Mouse (Mus musculus): ENCODE measurements around the gene Emc7. TPM values are rescaled to one million over a fixed set of nuclear protein-coding genes. Genes with fewer than 3 reads are reported as not detected.

The Emc7 gene
- polyA plus RNA-seq, 1 experiment from 2014 or later, result 19.2 TPM

DNA sequence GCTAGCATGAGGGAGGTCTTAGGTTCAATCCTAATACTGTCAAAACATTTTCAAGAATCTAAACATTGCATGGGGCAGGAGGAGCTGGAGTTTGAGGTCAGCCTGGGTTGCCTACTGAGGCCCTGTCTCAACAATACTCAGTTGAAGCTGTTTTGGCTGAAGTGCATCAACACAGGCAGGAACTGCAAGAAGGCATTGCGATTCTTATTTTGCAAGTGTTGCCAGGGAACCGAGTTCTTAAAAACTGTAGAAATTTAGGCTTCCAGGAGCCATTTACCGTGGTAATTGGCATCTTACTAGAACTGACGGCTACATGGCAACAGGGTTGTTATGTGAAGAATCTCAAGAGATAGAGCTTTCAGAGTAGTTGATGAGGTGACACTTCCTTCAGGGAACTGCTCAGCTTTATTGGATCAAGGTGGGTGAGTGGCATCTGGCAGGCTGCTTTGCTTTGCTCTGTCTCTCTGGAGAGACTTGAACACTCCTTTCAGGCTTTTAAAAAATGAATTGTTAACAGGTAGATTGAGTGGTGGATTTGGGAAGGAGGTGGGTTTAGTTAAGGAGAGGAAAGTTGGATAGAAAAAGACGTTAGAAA lies 52.1 kb downstream of the Emc7 start:
- Histone ChIP-seq H3K9me3 (no peaks in the 10 kb centered on the region), H3K27me3 (no peaks in the 10 kb centered on the region), H3K4me3 (no peak overlapping the region), H3K4me2 (no peak overlapping the region), H3K27ac (no peak overlapping the region), H3K9ac (no peak overlapping the region), H3K4me1 (replicated peaks) (no peaks in the 10 kb centered on the region), H3K36me3 (no peaks in the 10 kb centered on the region)
- no peak for ATAC-seq (ENCODE audit: low FRiP score)
- WGBS, result 76% methylated on average over 5 of the region's 5 CpGs

DNA sequence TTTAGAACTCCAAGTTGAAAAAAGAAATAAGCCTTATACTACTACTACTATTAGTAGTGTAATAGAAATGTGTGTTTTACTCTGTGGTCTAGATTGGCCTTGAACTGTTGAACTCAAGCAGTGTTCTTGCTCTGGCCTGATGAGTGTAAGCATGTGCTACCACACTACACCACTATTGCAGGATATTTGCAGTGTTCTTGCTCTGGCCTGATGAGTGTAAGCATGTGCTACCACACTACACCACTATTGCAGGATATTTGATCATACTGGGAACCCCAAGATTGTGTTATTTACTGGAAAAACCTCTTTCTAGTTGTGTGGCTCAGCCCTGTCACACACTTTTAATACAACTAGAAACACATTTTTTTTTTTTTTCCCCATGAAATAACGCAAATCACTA lies 52.6 kb downstream of the Emc7 start:
- Histone ChIP-seq H3K27ac (no peak overlapping the region), H3K36me3 (no peaks in the 10 kb centered on the region), H3K9ac (no peak overlapping the region), H3K9me3 (no peaks in the 10 kb centered on the region), H3K27me3 (no peaks in the 10 kb centered on the region), H3K4me2 (no peak overlapping the region), H3K4me1 (replicated peaks) (no peaks in the 10 kb centered on the region), H3K4me3 (no peak overlapping the region)
- no peak for ATAC-seq (ENCODE audit: low FRiP score)
- WGBS, result 97% methylated on average over 1 of the region's 1 CpGs

GRCm38 (mm10) chr2:112510140-112510539 lies 55.3 kb downstream of the Emc7 start:
- 90% methylated on average over 4 of the region's 4 CpGs for WGBS
- no peak overlapping the region for H3K4me2 ChIP-seq
- no peaks in the 10 kb centered on the region for H3K27me3 ChIP-seq
- no peaks in the 10 kb centered on the region for H3K4me1 ChIP-seq (replicated peaks)
- ATAC-seq (ENCODE audit: low FRiP score), result no peak
- no peak overlapping the region for H3K9ac ChIP-seq
- no peak overlapping the region for H3K27ac ChIP-seq
- no peaks in the 10 kb centered on the region for H3K9me3 ChIP-seq
- no peak overlapping the region for H3K4me3 ChIP-seq
- no peaks in the 10 kb centered on the region for H3K36me3 ChIP-seq

DNA sequence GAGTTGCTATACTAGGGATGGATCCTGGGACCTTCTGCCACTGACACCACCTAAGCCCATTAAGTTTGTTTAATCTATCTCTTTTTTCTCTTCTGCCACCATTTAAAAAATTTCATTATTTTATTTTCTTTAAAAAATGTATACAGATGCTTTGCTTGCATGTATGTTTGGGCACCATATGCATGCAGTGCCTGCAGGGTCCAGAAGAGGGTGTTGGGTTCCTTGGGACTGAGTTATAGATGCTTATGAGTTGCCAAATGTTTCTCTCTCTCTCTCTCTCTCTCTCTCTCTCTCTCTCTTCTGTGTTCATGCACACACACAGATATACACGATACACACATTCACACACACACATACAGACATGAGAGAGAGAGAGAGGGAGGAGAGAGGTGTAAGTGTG lies 58.2 kb downstream of the Emc7 start:
- no peak for ATAC-seq (ENCODE audit: low FRiP score)
- no peak overlapping the region for H3K9ac ChIP-seq
- H3K27ac ChIP-seq, result no peak overlapping the region
- H3K36me3 ChIP-seq, result no peaks in the 10 kb centered on the region
- no peaks in the 10 kb centered on the region for H3K9me3 ChIP-seq
- no peaks in the 10 kb centered on the region for H3K27me3 ChIP-seq
- no peak overlapping the region for H3K4me2 ChIP-seq
- no peaks in the 10 kb centered on the region for H3K4me1 ChIP-seq (replicated peaks)
- 89% methylated on average over 1 of the region's 1 CpGs for WGBS
- H3K4me3 ChIP-seq, result no peak overlapping the region

- H3K36me3 ChIP-seq, result no peaks in the 10 kb centered on the region
- H3K4me3 ChIP-seq, result no peak overlapping the region
- H3K27ac ChIP-seq, result no peak overlapping the region
- no peaks in the 10 kb centered on the region for H3K4me1 ChIP-seq (replicated peaks)
- H3K4me2 ChIP-seq, result no peak overlapping the region
- H3K9ac ChIP-seq, result no peak overlapping the region
- H3K27me3 ChIP-seq, result no peaks in the 10 kb centered on the region
- no peaks in the 10 kb centered on the region for H3K9me3 ChIP-seq
- 95% methylated on average over 3 of the region's 3 CpGs for WGBS
- ATAC-seq (ENCODE audit: low FRiP score), result no peak
Observed at GRCm38 (mm10) chr2:112516728-112517127, 61.9 kb downstream of the Emc7 start.

GRCm38 (mm10) chr2:112517218-112517617 lies 62.4 kb downstream of the Emc7 start:
- ATAC-seq (ENCODE audit: low FRiP score), result no peak
- Histone ChIP-seq H3K9ac (no peak overlapping the region), H3K27me3 (no peaks in the 10 kb centered on the region), H3K36me3 (no peaks in the 10 kb centered on the region), H3K27ac (no peak overlapping the region), H3K4me1 (replicated peaks) (no peaks in the 10 kb centered on the region), H3K9me3 (no peaks in the 10 kb centered on the region), H3K4me2 (no peak overlapping the region), H3K4me3 (no peak overlapping the region)
- WGBS, result 94% methylated on average over 3 of the region's 3 CpGs

DNA sequence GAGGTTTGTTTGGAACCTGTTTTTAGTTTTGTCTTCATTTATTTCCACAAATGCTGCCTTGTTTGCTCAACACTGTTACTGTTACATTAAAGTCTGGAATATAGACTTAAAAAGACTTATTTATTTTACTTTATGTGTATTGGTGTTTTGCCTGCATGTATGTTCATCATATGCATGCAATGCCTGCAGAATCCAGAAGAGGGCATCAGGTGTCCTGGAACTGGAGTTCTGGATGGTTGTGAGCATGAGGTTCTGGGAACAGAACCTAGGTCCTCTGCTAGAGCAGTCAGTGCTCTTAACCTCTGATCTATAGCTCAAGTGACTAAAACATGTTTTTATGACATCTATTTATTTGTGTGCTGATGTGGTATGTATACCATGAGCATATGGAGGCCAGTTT lies 63.7 kb downstream of the Emc7 start:
- H3K9me3 ChIP-seq, result no peaks in the 10 kb centered on the region
- no peak overlapping the region for H3K4me3 ChIP-seq
- no peaks in the 10 kb centered on the region for H3K4me1 ChIP-seq (replicated peaks)
- H3K4me2 ChIP-seq, result no peak overlapping the region
- no peak overlapping the region for H3K27ac ChIP-seq
- H3K36me3 ChIP-seq, result no peaks in the 10 kb centered on the region
- no peak overlapping the region for H3K9ac ChIP-seq
- no peak for ATAC-seq (ENCODE audit: low FRiP score)
- no peaks in the 10 kb centered on the region for H3K27me3 ChIP-seq

GRCm38 (mm10) chr2:112520526-112521482 lies 66.0 kb downstream of the Emc7 start:
- H3K9me3 ChIP-seq, result no peaks in the 10 kb centered on the region
- no peak overlapping the region for H3K9ac ChIP-seq
- no peak overlapping the region for H3K4me3 ChIP-seq
- H3K27ac ChIP-seq, result no peak overlapping the region
- ATAC-seq (ENCODE audit: low FRiP score), result no peak
- no peaks in the 10 kb centered on the region for H3K27me3 ChIP-seq
- H3K4me2 ChIP-seq, result no peak overlapping the region
- H3K4me1 ChIP-seq (replicated peaks), result no peaks in the 10 kb centered on the region
- WGBS, result 90% methylated on average over 4 of the region's 4 CpGs
- no peaks in the 10 kb centered on the region for H3K36me3 ChIP-seq

Other genes with a start within 250 kb of the Emc7 start
- gene Lpcat4, start 215.5 kb upstream of the Emc7 start, polyA plus RNA-seq (2015; fragmentation: Nextera tagmentation; extraction: Ambion mirVana), result 14.9 and 15.5 TPM in 2 replicates
- gene Nutm1, start 195.7 kb upstream of the Emc7 start, polyA plus RNA-seq (2015; fragmentation: Nextera tagmentation; extraction: Ambion mirVana), result 0.05 TPM in 1 of 2 replicates, not detected in the other
- 154 and 160 TPM in 2 replicates for gene Nop10, start 193.1 kb upstream of the Emc7 start, polyA plus RNA-seq (2015; fragmentation: Nextera tagmentation; extraction: Ambion mirVana)
- gene Slc12a6, start 189.2 kb upstream of the Emc7 start, polyA plus RNA-seq (2015; fragmentation: Nextera tagmentation; extraction: Ambion mirVana), result 16.5 and 17.2 TPM in 2 replicates
- not detected in 2 replicates for gene Gm21985, start 188.7 kb upstream of the Emc7 start, polyA plus RNA-seq (2015; fragmentation: Nextera tagmentation; extraction: Ambion mirVana)
- gene Emc4, start 87.0 kb upstream of the Emc7 start, polyA plus RNA-seq (2015; fragmentation: Nextera tagmentation; extraction: Ambion mirVana), result 164 and 168 TPM in 2 replicates
- 36.9 and 37.1 TPM in 2 replicates for gene Katnbl1, start 75.8 kb upstream of the Emc7 start, polyA plus RNA-seq (2015; fragmentation: Nextera tagmentation; extraction: Ambion mirVana)
- 0.48 and 0.68 TPM in 2 replicates for gene Chrm5, start 25.8 kb downstream of the Emc7 start, polyA plus RNA-seq (2015; fragmentation: Nextera tagmentation; extraction: Ambion mirVana)
- gene Aven, start 38.0 kb downstream of the Emc7 start, polyA plus RNA-seq (2015; fragmentation: Nextera tagmentation; extraction: Ambion mirVana), result 3.1 and 4.4 TPM in 2 replicates